Mouse (Mus musculus) adrenal gland (tissue): ENCODE measurements around the gene Wbp11.
"Not testable (repeated sequence)": the region's sequence is repeated elsewhere in the genome, so short reads cannot be mapped to it uniquely, and the experiment has no call there.

Experiments used
- intact Hi-C: fragments of 180-260 bp; cut with DNase I; formaldehyde crosslinking; loops from one replicate; pipeline ENCODE4 v1.15.1; 2025

Wbp11 gene

GRCm38 (mm10) chr6:136803739-136804633 is 24.0 kb downstream of the Wbp11 start, which contains the start of gene Hist4h4:
Gene Hist4h4 (minus strand): TSS chr6:136804415.
- intact Hi-C loops: no loop called here

GRCm38 (mm10) chr6:136803093-136803738 is 24.8 kb downstream of the Wbp11 start:
- intact Hi-C loops: no loop called here

- intact Hi-C loops: no loop called here
Measured at GRCm38 (mm10) chr6:136801274-136801673, 26.8 kb downstream of the Wbp11 start.

- intact Hi-C loops: no loop called here
Measured at GRCm38 (mm10) chr6:136800710-136801109, 27.3 kb downstream of the Wbp11 start.

GRCm38 (mm10) chr6:136797874-136798693 is 29.9 kb downstream of the Wbp11 start:
- intact Hi-C loops: not testable (repeated sequence)

GRCm38 (mm10) chr6:136795850-136796249 is 32.2 kb downstream of the Wbp11 start:
- intact Hi-C loops: no loop called here

- intact Hi-C loops: no loop called here
Measured at GRCm38 (mm10) chr6:136795110-136795509, 32.9 kb downstream of the Wbp11 start.

GRCm38 (mm10) chr6:136793831-136794525 is 34.1 kb downstream of the Wbp11 start:
- intact Hi-C loops: no loop called here

GRCm38 (mm10) chr6:136792884-136793758 is 34.9 kb downstream of the Wbp11 start:
- intact Hi-C loops: no loop called here

- intact Hi-C loops: no loop called here
Measured at GRCm38 (mm10) chr6:136789391-136789971, 38.6 kb downstream of the Wbp11 start.

- intact Hi-C loops: no loop called here
Measured at GRCm38 (mm10) chr6:136782761-136783160, 45.3 kb downstream of the Wbp11 start.

- intact Hi-C loops: no loop called here
Measured at GRCm38 (mm10) chr6:136782146-136782545, 45.9 kb downstream of the Wbp11 start.

- intact Hi-C loops: no loop called here
Measured at GRCm38 (mm10) chr6:136781377-136781986, 46.6 kb downstream of the Wbp11 start, which contains the start of gene Gucy2c. Gene Gucy2c (minus strand): TSS chr6:136781765.

- intact Hi-C loops: no loop called here
Measured at GRCm38 (mm10) chr6:136776392-136776791, 51.6 kb downstream of the Wbp11 start.

GRCm38 (mm10) chr6:136769859-136770258 is 58.2 kb downstream of the Wbp11 start:
- intact Hi-C loops: no loop called here

- intact Hi-C loops: no loop called here
Measured at GRCm38 (mm10) chr6:136769143-136769542, 58.9 kb downstream of the Wbp11 start.

GRCm38 (mm10) chr6:136763912-136764311 is 64.1 kb downstream of the Wbp11 start:
- intact Hi-C loops: no loop called here
